Mouse (Mus musculus): ENCODE results near the gene Sertad2. TPM values are rescaled to one million over a fixed set of nuclear protein-coding genes. Genes with fewer than 3 reads are reported as not detected.
A peak's percentile ranks its signal among the peaks of the same experiment; 100 is the strongest.

Gene Sertad2
- polyA plus RNA-seq, 1 experiment from 2014 or later: 29.1 TPM

DNA sequence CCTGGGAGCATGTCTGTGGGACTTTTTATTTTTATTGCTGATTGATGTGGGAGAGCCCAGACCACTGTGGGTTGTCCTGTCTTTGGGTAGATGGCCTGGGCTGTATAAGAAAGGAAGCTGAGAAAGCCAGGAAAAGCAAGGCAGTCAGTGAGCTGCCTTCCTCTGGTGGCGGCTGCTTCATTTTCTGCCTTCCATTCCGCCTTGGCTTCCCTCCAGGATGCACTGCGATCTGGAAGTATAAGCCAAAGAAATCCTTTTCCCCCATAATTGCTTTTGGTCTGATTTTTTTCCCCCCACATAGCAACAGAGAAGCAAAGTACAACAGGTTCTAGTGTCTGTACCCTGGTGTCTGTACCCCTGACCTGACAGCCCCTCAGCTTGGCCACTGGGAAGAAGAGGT lies 116.0 kb downstream of the Sertad2 start:
- Histone ChIP-seq H3K27me3 (replicated peaks; ENCODE audit: control insufficient read depth, insufficient read depth, low read length) (no peaks in the 10 kb centered on the region), H3K4me1 (ENCODE audit: control insufficient read depth, insufficient read depth, low read depth, low read length) (peaks cover 22% of the 10 kb centered on the region), H3K4me2 (ENCODE audit: low read length) (no peak overlapping the region), H3K4me3 (ENCODE audit: low read length) (no peak overlapping the region), H3K9ac (ENCODE audit: low read depth, low read length) (no peak overlapping the region), H3K36me3 (ENCODE audit: control insufficient read depth, insufficient read depth, low read length) (no peaks in the 10 kb centered on the region), H3K27ac (ENCODE audit: low read depth, low read length) (no peak overlapping the region; the same call in 1 of the 2 replicates), H3K9me3 (ENCODE audit: control insufficient read depth, low read length) (no peaks in the 10 kb centered on the region; the same call in 1 of the 2 replicates)
- no peak for ATAC-seq
- 58% methylated on average over 3 of the region's 3 CpGs for WGBS

DNA sequence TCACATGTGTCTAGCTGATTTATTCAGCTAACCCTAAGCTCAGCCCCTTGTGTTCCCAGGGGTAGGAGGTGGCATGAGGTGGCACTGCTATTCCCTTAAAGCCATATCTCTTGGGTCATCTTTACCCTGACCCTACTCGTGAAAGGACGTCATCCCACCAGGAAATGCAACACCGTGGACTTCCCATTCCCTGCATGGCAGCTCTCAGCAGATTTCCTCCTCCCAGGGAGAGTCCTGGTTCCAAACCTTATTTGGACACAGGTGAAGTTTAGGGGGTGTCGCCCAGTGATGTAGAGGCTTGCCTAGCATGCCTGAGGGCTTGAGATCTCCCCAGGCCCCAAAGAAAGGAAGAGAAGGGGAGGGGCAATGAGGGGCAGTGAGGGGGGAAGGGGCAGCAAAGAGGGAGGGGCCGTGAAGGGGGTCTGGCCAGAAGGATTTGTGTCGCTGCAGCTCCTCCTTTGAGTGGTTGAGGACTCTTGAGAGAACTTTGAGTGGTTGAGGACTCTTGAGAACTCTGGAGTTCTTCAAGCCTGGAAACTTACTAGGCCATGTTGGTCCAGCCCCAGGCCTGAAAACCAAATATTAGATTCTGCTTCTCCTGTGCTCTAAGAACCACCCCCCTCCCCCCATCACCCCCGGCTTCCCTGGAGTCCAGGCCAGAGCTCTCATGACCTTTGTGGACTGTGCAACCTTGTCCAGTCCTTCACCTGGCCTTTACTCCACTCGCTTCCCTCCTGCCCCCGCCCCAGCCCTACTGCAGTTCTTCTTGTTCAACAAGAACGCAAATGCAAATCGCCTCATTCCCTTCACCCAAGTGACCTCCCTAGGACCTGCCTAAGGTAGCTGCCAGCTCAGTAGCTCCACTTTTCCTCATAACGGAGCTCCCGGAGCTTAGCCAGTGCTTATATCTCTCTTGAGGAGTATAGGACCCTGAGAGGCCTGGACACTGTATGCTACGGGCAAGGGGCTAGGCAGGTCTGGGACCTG lies 117.4 kb downstream of the Sertad2 start:
- H3K4me1 ChIP-seq (ENCODE audit: control insufficient read depth, insufficient read depth, low read depth, low read length): peaks cover 17% of the 10 kb centered on the region
- no peak overlapping the region for H3K4me3 ChIP-seq (ENCODE audit: low read length)
- 86% methylated on average over 14 of the region's 14 CpGs for WGBS
- ATAC-seq: no peak
- H3K9me3 ChIP-seq (ENCODE audit: control insufficient read depth, low read length): no peaks in the 10 kb centered on the region; the same call in 1 of the 2 replicates
- no peaks in the 10 kb centered on the region for H3K36me3 ChIP-seq (ENCODE audit: control insufficient read depth, insufficient read depth, low read length)
- H3K27me3 ChIP-seq (replicated peaks; ENCODE audit: control insufficient read depth, insufficient read depth, low read length): no peaks in the 10 kb centered on the region
- no peak overlapping the region for H3K9ac ChIP-seq (ENCODE audit: low read depth, low read length)
- no peak overlapping the region for H3K27ac ChIP-seq (ENCODE audit: low read depth, low read length)
- no peak overlapping the region for H3K4me2 ChIP-seq (ENCODE audit: low read length)

DNA sequence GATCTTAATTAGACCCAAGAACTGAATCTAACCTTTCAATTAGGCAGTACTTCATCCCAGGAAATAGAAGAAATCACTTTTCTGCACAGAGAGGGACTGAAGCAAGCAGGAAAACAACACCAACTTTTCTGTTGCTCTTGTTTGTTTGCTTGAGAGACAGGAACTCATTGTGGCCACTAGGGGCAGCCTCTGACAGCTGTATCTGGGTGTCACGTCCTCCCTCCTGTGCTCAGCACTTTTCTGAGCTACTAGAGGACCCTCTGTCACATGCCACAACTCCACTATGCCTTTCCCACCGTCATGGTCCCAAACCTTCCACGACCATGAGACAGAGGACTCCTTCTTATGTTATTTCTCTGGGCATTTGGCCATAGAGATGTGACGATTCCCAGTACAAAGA lies 118.6 kb downstream of the Sertad2 start:
- ATAC-seq: no peak
- 32% methylated on average over 4 of the region's 4 CpGs for WGBS
- no peak overlapping the region for H3K9ac ChIP-seq (ENCODE audit: low read depth, low read length)

DNA sequence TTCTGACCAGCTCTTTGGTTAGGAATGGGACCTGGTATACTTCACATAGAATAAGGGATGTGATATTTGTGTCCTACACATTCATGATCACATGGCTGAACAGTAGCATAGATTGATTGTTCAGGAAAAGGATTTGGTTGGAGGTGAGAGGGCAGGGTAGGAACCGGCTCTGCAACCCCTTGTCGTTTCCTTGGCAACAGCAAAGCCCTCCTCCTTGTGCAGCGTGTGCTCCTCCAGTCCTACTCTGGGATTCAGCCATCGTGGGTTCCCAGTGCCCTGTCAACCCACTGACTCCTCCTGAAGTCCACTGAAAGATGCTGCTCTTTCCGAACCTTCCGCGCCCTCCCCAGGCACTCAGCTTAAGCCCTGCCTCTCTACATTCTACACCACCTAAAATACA lies 119.8 kb downstream of the Sertad2 start:
- no peak overlapping the region for H3K9ac ChIP-seq (ENCODE audit: low read depth, low read length)
- H3K4me1 ChIP-seq (ENCODE audit: control insufficient read depth, insufficient read depth, low read depth, low read length): no peaks in the 10 kb centered on the region
- WGBS: 61% methylated on average over 7 of the region's 7 CpGs
- no peaks in the 10 kb centered on the region for H3K27me3 ChIP-seq (replicated peaks; ENCODE audit: control insufficient read depth, insufficient read depth, low read length)
- no peak for ATAC-seq
- no peak overlapping the region for H3K4me2 ChIP-seq (ENCODE audit: low read length)
- no peak overlapping the region for H3K4me3 ChIP-seq (ENCODE audit: low read length)
- H3K9me3 ChIP-seq (ENCODE audit: control insufficient read depth, low read length): no peaks in the 10 kb centered on the region; the same call in 1 of the 2 replicates
- H3K27ac ChIP-seq (ENCODE audit: low read depth, low read length): no peak overlapping the region
- no peaks in the 10 kb centered on the region for H3K36me3 ChIP-seq (ENCODE audit: control insufficient read depth, insufficient read depth, low read length)

More for the DNA sequence above, 118.6 kb downstream of the Sertad2 start:
- H3K4me1 ChIP-seq (ENCODE audit: control insufficient read depth, insufficient read depth, low read depth, low read length): peaks cover 5% of the 10 kb centered on the region
- no peak overlapping the region for H3K4me2 ChIP-seq (ENCODE audit: low read length)
- H3K36me3 ChIP-seq (ENCODE audit: control insufficient read depth, insufficient read depth, low read length): no peaks in the 10 kb centered on the region
- H3K4me3 ChIP-seq (ENCODE audit: low read length): no peak overlapping the region
- no peaks in the 10 kb centered on the region; the same call in 1 of the 2 replicates for H3K9me3 ChIP-seq (ENCODE audit: control insufficient read depth, low read length)
- H3K27me3 ChIP-seq (replicated peaks; ENCODE audit: control insufficient read depth, insufficient read depth, low read length): no peaks in the 10 kb centered on the region
- H3K27ac ChIP-seq (ENCODE audit: low read depth, low read length): no peak overlapping the region

DNA sequence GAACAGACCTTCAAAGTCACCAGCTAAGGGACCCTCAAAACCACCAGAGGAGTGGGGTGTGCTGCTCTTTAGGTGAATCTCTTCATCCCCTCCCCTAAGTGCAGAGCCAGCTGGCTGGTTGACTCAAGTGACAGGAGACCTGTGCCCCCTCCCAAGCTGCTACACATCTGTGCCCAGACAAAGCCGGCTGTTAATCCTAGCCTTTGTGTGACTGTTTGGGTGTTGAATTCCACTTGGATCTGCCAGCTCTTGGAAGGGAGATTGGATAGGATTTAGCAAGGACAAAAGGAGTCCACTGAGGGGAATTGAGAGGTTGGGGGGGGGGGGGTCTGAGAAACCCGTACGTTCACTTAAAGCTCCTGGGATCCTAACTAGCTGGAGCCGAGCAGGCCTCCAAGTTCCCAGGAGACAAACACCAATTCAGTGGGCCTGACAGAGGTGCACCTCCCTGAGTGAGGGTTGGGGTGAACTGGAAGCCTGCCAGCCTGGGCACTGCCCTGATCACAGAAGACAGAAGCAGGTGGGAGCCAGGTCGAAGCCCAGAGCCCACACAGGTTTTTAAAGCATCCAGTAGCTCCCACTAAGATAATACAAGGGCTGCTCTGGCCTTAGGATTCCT lies 120.6 kb downstream of the Sertad2 start:
- H3K4me2 ChIP-seq (ENCODE audit: low read length): no peak overlapping the region
- no peak overlapping the region for H3K27ac ChIP-seq (ENCODE audit: low read depth, low read length)
- H3K27me3 ChIP-seq (replicated peaks; ENCODE audit: control insufficient read depth, insufficient read depth, low read length): no peaks in the 10 kb centered on the region
- WGBS: 18% methylated on average over 5 of the region's 5 CpGs
- no peak overlapping the region for H3K4me3 ChIP-seq (ENCODE audit: low read length)
- H3K9me3 ChIP-seq (ENCODE audit: control insufficient read depth, low read length): no peaks in the 10 kb centered on the region; the same call in 1 of the 2 replicates
- no peaks in the 10 kb centered on the region for H3K4me1 ChIP-seq (ENCODE audit: control insufficient read depth, insufficient read depth, low read depth, low read length)
- no peaks in the 10 kb centered on the region for H3K36me3 ChIP-seq (ENCODE audit: control insufficient read depth, insufficient read depth, low read length)
- peak overlapping the region; percentile 31; the same call in 1 of the 2 replicates for H3K9ac ChIP-seq (ENCODE audit: low read depth, low read length)
- ATAC-seq: no peak

DNA sequence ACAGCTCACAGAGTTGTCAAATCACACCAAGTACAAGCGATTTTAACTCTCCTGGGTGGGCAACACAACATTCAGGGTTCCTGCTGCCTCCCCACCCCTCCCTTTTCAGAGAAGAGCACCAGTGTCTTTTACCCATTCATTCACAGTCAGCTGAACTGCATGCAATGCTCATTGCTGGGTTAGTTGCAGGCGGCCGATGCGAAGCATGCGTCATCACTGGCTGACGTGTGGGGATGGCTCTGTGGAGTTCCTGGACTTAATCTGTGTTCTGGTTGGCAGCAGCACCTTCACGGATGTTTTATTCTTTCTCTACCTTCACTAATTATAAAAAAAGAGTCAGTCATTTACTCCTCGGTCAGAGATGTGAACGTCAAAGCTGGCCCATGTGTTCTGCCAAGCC lies 121.8 kb downstream of the Sertad2 start:
- H3K9ac ChIP-seq (ENCODE audit: low read depth, low read length): no peak overlapping the region
- 43% methylated on average over 9 of the region's 9 CpGs for WGBS
- H3K27ac ChIP-seq (ENCODE audit: low read depth, low read length): no peak overlapping the region

DNA sequence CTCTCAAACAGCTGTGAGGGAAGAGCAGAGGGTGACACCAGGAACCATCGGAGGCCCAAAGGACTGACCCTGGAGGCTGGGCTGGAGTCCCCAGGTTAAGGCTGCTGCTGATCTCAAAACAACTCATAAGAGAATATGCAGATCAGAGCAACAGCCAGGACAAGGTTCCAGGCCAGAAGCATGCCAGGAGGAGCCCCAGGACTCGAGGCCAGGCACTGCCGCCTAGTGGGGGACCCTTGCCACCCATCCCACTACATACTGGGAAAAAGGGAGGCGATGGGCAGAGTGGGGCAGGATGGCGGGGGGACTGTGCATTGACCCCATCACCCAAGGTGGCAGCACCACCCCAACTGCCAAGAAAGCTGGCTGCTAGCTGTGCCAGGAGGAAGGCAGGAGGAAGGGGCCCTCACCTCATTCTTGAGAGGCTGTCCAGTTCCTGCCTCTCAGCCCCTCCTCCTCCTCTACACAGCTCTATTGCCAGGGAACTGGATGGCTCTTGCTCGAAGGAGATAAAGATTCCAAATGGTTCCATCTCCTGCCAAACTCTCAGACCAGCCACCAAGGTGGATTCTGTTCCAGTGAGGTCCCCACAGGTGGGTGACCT lies 128.8 kb downstream of the Sertad2 start:
- Histone ChIP-seq H3K4me3 (ENCODE audit: low read length) (no peak overlapping the region), H3K4me1 (ENCODE audit: control insufficient read depth, insufficient read depth, low read depth, low read length) (no peaks in the 10 kb centered on the region), H3K27me3 (replicated peaks; ENCODE audit: control insufficient read depth, insufficient read depth, low read length) (no peaks in the 10 kb centered on the region), H3K9me3 (ENCODE audit: control insufficient read depth, low read length) (no peaks in the 10 kb centered on the region), H3K27ac (ENCODE audit: low read depth, low read length) (no peak overlapping the region), H3K4me2 (ENCODE audit: low read length) (no peak overlapping the region), H3K9ac (ENCODE audit: low read depth, low read length) (no peak overlapping the region), H3K36me3 (ENCODE audit: control insufficient read depth, insufficient read depth, low read length) (no peaks in the 10 kb centered on the region)
- WGBS: 46% methylated on average over 6 of the region's 6 CpGs
- no peak for ATAC-seq

More for the DNA sequence above, 121.8 kb downstream of the Sertad2 start:
- ATAC-seq: no peak
- no peaks in the 10 kb centered on the region for H3K4me1 ChIP-seq (ENCODE audit: control insufficient read depth, insufficient read depth, low read depth, low read length)
- no peak overlapping the region for H3K4me3 ChIP-seq (ENCODE audit: low read length)
- H3K36me3 ChIP-seq (ENCODE audit: control insufficient read depth, insufficient read depth, low read length): no peaks in the 10 kb centered on the region
- no peak overlapping the region for H3K4me2 ChIP-seq (ENCODE audit: low read length)
- H3K9me3 ChIP-seq (ENCODE audit: control insufficient read depth, low read length): no peaks in the 10 kb centered on the region
- no peaks in the 10 kb centered on the region for H3K27me3 ChIP-seq (replicated peaks; ENCODE audit: control insufficient read depth, insufficient read depth, low read length)

DNA sequence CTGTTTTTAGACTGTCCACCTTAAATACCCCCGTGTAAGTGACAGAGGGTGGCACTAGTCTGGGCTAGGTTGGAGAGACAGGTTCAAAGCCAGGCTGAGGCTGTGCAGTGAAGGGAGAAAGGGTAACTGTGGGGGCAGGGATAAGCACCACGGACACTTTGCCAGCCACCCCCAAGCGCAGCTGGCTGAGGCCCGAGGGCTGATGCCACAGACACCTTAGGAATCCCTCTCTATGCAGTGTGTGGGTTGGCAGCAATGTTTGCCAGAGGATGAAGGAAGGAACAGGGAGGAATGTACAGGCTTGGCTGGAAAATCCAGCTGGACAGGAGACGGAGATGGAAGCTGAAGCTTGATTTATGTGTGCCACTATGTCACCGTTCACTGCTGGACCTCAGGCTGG lies 129.5 kb downstream of the Sertad2 start:
- H3K27ac ChIP-seq (ENCODE audit: low read depth, low read length): no peak overlapping the region
- no peaks in the 10 kb centered on the region for H3K9me3 ChIP-seq (ENCODE audit: control insufficient read depth, low read length)
- no peak overlapping the region for H3K4me2 ChIP-seq (ENCODE audit: low read length)
- no peaks in the 10 kb centered on the region for H3K4me1 ChIP-seq (ENCODE audit: control insufficient read depth, insufficient read depth, low read depth, low read length)
- no peaks in the 10 kb centered on the region for H3K36me3 ChIP-seq (ENCODE audit: control insufficient read depth, insufficient read depth, low read length)
- no peak overlapping the region for H3K9ac ChIP-seq (ENCODE audit: low read depth, low read length)
- no peaks in the 10 kb centered on the region for H3K27me3 ChIP-seq (replicated peaks; ENCODE audit: control insufficient read depth, insufficient read depth, low read length)
- ATAC-seq: no peak
- no peak overlapping the region for H3K4me3 ChIP-seq (ENCODE audit: low read length)
- 87% methylated on average over 6 of the region's 6 CpGs for WGBS

DNA sequence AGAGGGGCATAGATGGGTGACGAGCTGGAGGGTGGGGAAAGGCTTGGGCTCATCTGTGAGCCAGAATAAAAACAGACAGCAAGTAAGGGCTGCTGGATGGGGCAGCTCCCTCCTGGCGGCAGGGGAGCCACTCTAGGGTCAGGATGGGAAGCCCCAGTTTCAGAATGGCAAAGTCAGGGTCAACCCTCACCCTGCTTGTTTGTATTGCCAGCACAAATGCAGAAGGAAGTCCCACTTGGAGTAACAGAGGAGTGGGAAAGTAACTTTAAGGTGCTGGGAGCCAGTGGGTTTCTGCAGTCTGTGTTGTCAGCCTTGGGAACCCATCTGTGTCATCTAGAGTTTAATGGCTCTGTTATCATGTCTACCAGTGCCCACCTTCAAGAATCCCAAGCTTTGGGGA lies 136.3 kb downstream of the Sertad2 start:
- Histone ChIP-seq H3K4me3 (ENCODE audit: low read length) (no peak overlapping the region), H3K9ac (ENCODE audit: low read depth, low read length) (no peak overlapping the region), H3K4me2 (ENCODE audit: low read length) (no peak overlapping the region), H3K36me3 (ENCODE audit: control insufficient read depth, insufficient read depth, low read length) (peaks cover under 1% of the 10 kb centered on the region; the same call in 1 of the 2 replicates), H3K4me1 (ENCODE audit: control insufficient read depth, insufficient read depth, low read depth, low read length) (no peaks in the 10 kb centered on the region), H3K27ac (ENCODE audit: low read depth, low read length) (no peak overlapping the region), H3K9me3 (ENCODE audit: control insufficient read depth, low read length) (no peaks in the 10 kb centered on the region), H3K27me3 (replicated peaks; ENCODE audit: control insufficient read depth, insufficient read depth, low read length) (no peaks in the 10 kb centered on the region)
- WGBS: 80% methylated on average over 2 of the region's 2 CpGs
- no peak for ATAC-seq
